Mouse (Mus musculus): ENCODE results near the gene Zdhhc18. TPM values are rescaled to one million over a fixed set of nuclear protein-coding genes. Genes with fewer than 3 reads are reported as not detected.

The Zdhhc18 gene
- polyA plus RNA-seq, 1 experiment from 2014 or later, result 3.1 TPM

GRCm38 (mm10) chr4:133600306-133600705 is 49.6 kb downstream of the Zdhhc18 start:
- 17% methylated on average over 9 of the region's 9 CpGs for WGBS
- Histone ChIP-seq H3K4me2 (peak overlapping the region; percentile 95), H3K9ac (ENCODE audit: low read depth, low read length) (peak overlapping the region; percentile 48; the same call in 1 of the 2 replicates), H3K27ac (ENCODE audit: low read depth, low read length) (no peak overlapping the region), H3K4me1 (replicated peaks; ENCODE audit: control insufficient read depth, insufficient read depth, low read length) (peaks cover 27% of the 10 kb centered on the region), H3K27me3 (replicated peaks; ENCODE audit: control insufficient read depth, insufficient read depth, low read length) (peaks cover 39% of the 10 kb centered on the region), H3K36me3 (ENCODE audit: control insufficient read depth, insufficient read depth, low read length) (peaks cover 3% of the 10 kb centered on the region; the same call in 1 of the 2 replicates), H3K4me3 (ENCODE audit: low read depth, low read length) (peak overlapping the region; percentile 58), H3K9me3 (ENCODE audit: control insufficient read depth, low read length) (no peaks in the 10 kb centered on the region)
- DNase-seq (ENCODE audit: low spot score) (no peak), ATAC-seq (replicated peaks; ENCODE audit: low FRiP score) (no peak)

DNA sequence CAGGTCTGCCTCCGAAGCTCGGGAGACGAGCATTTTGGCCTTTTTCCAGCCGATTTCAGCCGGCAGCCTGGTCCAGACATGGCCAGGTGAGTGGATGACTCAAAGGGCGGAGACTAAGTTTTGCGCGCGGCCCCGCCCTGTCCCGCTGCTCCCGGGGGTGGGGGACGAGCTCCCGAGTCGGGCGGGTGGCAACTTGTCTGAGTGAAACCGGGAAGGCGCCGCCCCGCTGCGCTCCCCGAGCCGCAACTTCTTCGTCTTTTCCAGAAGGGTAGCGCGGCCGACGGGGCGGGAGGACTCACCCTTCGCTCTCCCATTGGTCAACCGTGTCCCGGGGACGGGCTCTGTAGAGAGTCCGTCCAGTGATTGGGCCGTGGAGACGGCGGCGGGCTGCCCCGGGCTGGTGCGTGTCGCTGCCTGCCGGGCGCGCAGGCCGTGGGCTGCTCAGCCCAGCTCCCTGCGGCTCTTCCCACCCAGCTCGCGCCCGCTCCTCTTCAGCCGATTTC is 50.3 kb downstream of the Zdhhc18 start:
- no peak overlapping the region; the same call in 1 of the 2 replicates for H3K27ac ChIP-seq (ENCODE audit: low read depth, low read length)
- peak; percentile 82 for DNase-seq (ENCODE audit: low spot score)
- peaks cover 39% of the 10 kb centered on the region for H3K27me3 ChIP-seq (replicated peaks; ENCODE audit: control insufficient read depth, insufficient read depth, low read length)
- under 1% methylated on average over 50 of the region's 50 CpGs for WGBS
- H3K4me1 ChIP-seq (replicated peaks; ENCODE audit: control insufficient read depth, insufficient read depth, low read length), result peaks cover 27% of the 10 kb centered on the region
- peak overlapping the region; percentile 58 for H3K4me3 ChIP-seq (ENCODE audit: low read depth, low read length)
- no peaks in the 10 kb centered on the region for H3K9me3 ChIP-seq (ENCODE audit: control insufficient read depth, low read length)
- peak overlapping the region; percentile 95 for H3K4me2 ChIP-seq
- H3K36me3 ChIP-seq (ENCODE audit: control insufficient read depth, insufficient read depth, low read length), result peaks cover 3% of the 10 kb centered on the region; the same call in 1 of the 2 replicates
- peak; percentile 94 for ATAC-seq (replicated peaks; ENCODE audit: low FRiP score)
- peak overlapping the region; percentile 48 for H3K9ac ChIP-seq (ENCODE audit: low read depth, low read length)

DNA sequence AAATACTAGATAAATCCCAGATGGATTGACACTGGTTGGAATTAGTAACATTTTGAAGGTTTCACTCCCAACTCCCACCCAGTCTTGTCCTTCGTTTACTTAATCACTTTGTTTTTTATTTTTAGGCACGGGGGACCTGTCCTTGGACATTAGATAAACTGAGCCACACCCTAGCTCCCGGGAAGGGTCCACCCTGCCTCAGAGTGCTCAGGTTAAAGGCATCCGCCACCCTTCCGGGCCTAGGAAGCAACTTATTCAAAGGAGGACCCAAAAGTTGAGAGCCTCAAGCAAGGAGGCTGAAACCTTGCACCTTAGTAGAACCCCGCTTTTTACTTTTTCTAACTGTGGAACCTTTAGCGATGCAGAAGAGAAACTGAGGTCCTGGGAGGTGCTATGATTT is 50.8 kb downstream of the Zdhhc18 start:
- Histone ChIP-seq H3K9ac (ENCODE audit: low read depth, low read length) (peak overlapping the region; percentile 48), H3K4me2 (peak overlapping the region; percentile 95), H3K27ac (ENCODE audit: low read depth, low read length) (no peak overlapping the region; the same call in 1 of the 2 replicates), H3K4me3 (ENCODE audit: low read depth, low read length) (peak overlapping the region; percentile 58), H3K4me1 (replicated peaks; ENCODE audit: control insufficient read depth, insufficient read depth, low read length) (peaks cover 27% of the 10 kb centered on the region), H3K9me3 (ENCODE audit: control insufficient read depth, low read length) (no peaks in the 10 kb centered on the region), H3K36me3 (ENCODE audit: control insufficient read depth, insufficient read depth, low read length) (peaks cover 2% of the 10 kb centered on the region; the same call in 1 of the 2 replicates), H3K27me3 (replicated peaks; ENCODE audit: control insufficient read depth, insufficient read depth, low read length) (peaks cover 39% of the 10 kb centered on the region)
- no peak for DNase-seq (ENCODE audit: low spot score)
- no peak for ATAC-seq (replicated peaks; ENCODE audit: low FRiP score)
- WGBS, result 14% methylated on average over 7 of the region's 7 CpGs

DNA sequence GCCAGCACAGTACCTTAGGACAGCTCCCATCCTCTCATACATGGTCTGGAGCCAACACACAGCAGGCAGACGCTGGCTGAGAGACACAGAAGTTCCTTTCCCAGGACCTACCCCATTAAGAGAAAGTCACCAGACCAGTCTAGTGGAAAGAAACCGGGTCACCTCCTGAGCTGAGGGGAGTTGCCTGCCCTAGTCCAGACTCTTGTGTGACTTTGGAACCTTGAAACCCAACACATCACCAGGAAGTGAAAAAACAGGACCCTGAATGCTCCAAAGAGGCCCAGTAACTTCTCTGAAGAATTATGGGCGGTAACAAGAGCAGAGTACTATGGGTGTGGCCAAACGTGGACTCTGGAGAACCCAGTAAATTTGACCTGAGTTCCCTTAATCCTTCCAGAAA is 51.3 kb downstream of the Zdhhc18 start:
- DNase-seq (ENCODE audit: low spot score) (no peak), ATAC-seq (replicated peaks; ENCODE audit: low FRiP score) (no peak)
- Histone ChIP-seq H3K9me3 (ENCODE audit: control insufficient read depth, low read length) (no peaks in the 10 kb centered on the region), H3K27ac (ENCODE audit: low read depth, low read length) (no peak overlapping the region), H3K9ac (ENCODE audit: low read depth, low read length) (no peak overlapping the region), H3K27me3 (replicated peaks; ENCODE audit: control insufficient read depth, insufficient read depth, low read length) (peaks cover 39% of the 10 kb centered on the region), H3K4me1 (replicated peaks; ENCODE audit: control insufficient read depth, insufficient read depth, low read length) (peaks cover 27% of the 10 kb centered on the region), H3K36me3 (ENCODE audit: control insufficient read depth, insufficient read depth, low read length) (no peaks in the 10 kb centered on the region), H3K4me2 (peak overlapping the region; percentile 95), H3K4me3 (ENCODE audit: low read depth, low read length) (peak overlapping the region; percentile 58; the same call in 1 of the 2 replicates)
- 36% methylated on average over 4 of the region's 4 CpGs for WGBS

DNA sequence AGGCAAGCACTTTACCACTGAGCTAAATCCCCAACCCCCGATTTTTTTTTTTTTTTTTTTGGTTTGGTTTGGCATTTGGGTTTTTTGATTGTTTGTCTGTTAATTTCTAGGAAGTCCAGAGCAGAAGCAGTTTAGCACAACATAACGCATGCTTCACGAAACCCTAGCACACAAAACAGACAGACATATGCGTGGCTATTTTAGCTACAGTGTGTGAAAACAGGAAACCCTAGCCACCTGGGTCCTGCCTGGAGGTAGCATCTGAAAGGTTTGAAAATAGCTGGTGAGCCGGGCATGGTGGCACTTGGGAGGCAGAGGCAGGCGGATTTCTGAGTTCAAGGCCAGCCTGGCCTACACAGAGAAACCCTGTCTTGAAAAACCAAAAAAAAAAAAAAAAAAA is 53.9 kb downstream of the Zdhhc18 start:
- no peak for ATAC-seq (replicated peaks; ENCODE audit: low FRiP score)
- peaks cover 19% of the 10 kb centered on the region for H3K4me1 ChIP-seq (replicated peaks; ENCODE audit: control insufficient read depth, insufficient read depth, low read length)
- WGBS, result 73% methylated on average over 6 of the region's 6 CpGs

DNA sequence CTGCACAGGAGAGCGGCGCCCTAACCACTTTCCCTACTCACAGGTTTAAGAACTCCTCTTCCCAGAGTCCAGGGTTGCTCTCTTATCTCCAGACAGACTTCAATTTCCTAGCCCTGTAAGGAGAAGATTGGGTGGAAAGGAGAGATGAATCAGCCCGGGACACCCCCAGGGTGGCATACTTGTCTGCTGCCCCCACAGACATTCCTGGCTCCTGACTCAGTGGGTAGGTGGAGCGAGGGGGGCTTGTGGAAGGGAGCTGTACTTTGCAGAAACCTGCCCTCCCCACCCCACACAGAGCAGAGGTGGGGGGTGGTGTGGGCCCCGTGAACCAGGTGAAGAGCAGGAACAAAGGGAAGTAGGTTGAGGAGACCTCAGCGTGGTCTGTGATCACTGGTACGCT is 54.4 kb downstream of the Zdhhc18 start:
- WGBS, result 48% methylated on average over 7 of the region's 7 CpGs
- Histone ChIP-seq H3K9ac (ENCODE audit: low read depth, low read length) (no peak overlapping the region), H3K27ac (ENCODE audit: low read depth, low read length) (no peak overlapping the region)

More for the DNA sequence above, 53.9 kb downstream of the Zdhhc18 start:
- Histone ChIP-seq H3K9me3 (ENCODE audit: control insufficient read depth, low read length) (no peaks in the 10 kb centered on the region), H3K4me2 (no peak overlapping the region), H3K9ac (ENCODE audit: low read depth, low read length) (no peak overlapping the region), H3K36me3 (ENCODE audit: control insufficient read depth, insufficient read depth, low read length) (no peaks in the 10 kb centered on the region; the same call in 1 of the 2 replicates), H3K27me3 (replicated peaks; ENCODE audit: control insufficient read depth, insufficient read depth, low read length) (peaks cover 24% of the 10 kb centered on the region), H3K27ac (ENCODE audit: low read depth, low read length) (no peak overlapping the region), H3K4me3 (ENCODE audit: low read depth, low read length) (no peak overlapping the region)
- no peak for DNase-seq (ENCODE audit: low spot score)

GRCm38 (mm10) chr4:133592570-133592969 is 57.4 kb downstream of the Zdhhc18 start:
- Histone ChIP-seq H3K4me1 (replicated peaks; ENCODE audit: control insufficient read depth, insufficient read depth, low read length) (0 out of 2 replicates have a peak, but pooled peaks cover 2% of the 10 kb centered on the region), H3K27ac (ENCODE audit: low read depth, low read length) (no peak overlapping the region), H3K4me2 (no peak overlapping the region), H3K36me3 (ENCODE audit: control insufficient read depth, insufficient read depth, low read length) (peaks cover 15% of the 10 kb centered on the region; the same call in 1 of the 2 replicates), H3K9ac (ENCODE audit: low read depth, low read length) (no peak overlapping the region), H3K4me3 (ENCODE audit: low read depth, low read length) (no peak overlapping the region), H3K9me3 (ENCODE audit: control insufficient read depth, low read length) (no peaks in the 10 kb centered on the region), H3K27me3 (replicated peaks; ENCODE audit: control insufficient read depth, insufficient read depth, low read length) (no peaks in the 10 kb centered on the region)
- DNase-seq (ENCODE audit: low spot score) (peak; percentile 79), ATAC-seq (replicated peaks; ENCODE audit: low FRiP score) (no peak)
- 30% methylated on average over 7 of the region's 7 CpGs for WGBS

More for the DNA sequence above, 54.4 kb downstream of the Zdhhc18 start:
- H3K4me3 ChIP-seq (ENCODE audit: low read depth, low read length), result no peak overlapping the region
- no peaks in the 10 kb centered on the region for H3K9me3 ChIP-seq (ENCODE audit: control insufficient read depth, low read length)
- H3K4me1 ChIP-seq (replicated peaks; ENCODE audit: control insufficient read depth, insufficient read depth, low read length), result peaks cover 19% of the 10 kb centered on the region
- H3K4me2 ChIP-seq, result no peak overlapping the region
- ATAC-seq (replicated peaks; ENCODE audit: low FRiP score), result no peak
- DNase-seq (ENCODE audit: low spot score), result no peak
- peaks cover 23% of the 10 kb centered on the region for H3K27me3 ChIP-seq (replicated peaks; ENCODE audit: control insufficient read depth, insufficient read depth, low read length)
- H3K36me3 ChIP-seq (ENCODE audit: control insufficient read depth, insufficient read depth, low read length), result no peaks in the 10 kb centered on the region; the same call in 1 of the 2 replicates

DNA sequence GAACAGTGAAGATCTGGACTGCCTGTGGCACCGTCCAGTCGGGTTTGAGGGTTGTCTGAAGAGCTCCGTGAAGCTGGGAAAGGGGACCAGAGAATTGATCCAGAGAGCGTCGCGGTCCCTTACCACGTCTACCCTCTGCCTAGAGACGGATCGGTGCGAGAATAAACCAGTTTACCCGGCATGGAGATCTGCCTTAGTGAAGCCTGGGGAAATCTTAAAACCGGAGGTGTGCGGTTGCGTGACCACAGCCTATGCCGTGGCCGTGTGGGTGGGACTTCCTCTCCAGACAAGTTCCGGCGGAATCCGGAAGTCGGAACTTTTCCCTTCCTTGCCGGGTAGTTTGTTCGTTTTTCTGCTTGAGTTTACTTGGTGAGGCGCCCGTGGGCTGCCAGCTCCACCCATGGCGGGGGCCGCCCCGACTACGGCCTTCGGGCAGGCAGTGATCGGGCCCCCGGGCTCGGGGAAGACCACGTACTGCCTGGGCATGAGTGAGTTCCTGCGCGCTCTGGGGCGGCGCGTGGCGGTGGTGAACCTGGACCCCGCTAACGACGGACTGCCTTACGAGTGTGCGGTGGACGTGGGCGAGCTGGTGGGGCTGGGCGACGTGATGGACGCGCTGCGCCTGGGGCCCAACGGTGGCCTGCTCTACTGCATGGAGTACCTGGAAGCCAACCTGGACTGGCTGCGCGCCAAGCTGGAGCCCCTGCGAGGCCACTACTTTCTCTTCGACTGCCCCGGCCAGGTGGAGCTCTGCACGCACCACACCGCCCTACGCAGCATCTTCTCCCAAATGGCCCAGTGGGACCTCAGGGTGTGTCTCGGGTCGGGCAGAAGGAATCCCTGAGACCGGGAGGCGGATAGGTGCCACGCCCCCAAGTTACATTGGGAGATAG is 65.6 kb downstream of the Zdhhc18 start, which contains the start of gene Gpn2:
Gene Gpn2 (plus strand): TSS at position 304 of the 893 bp plus-strand sequence.
- H3K36me3 ChIP-seq (ENCODE audit: control insufficient read depth, insufficient read depth, low read length), result peaks cover 26% of the 10 kb centered on the region
- ATAC-seq (replicated peaks; ENCODE audit: low FRiP score), result peak; percentile 89
- H3K4me2 ChIP-seq, result peak within 1 kb of the TSS; percentile 91
- peak; percentile 84 for DNase-seq (ENCODE audit: low spot score)
- H3K27me3 ChIP-seq (replicated peaks; ENCODE audit: control insufficient read depth, insufficient read depth, low read length), result no peaks in the 10 kb centered on the region
- WGBS, result under 1% methylated on average over 65 of the region's 65 CpGs
- H3K9me3 ChIP-seq (ENCODE audit: control insufficient read depth, low read length), result no peaks in the 10 kb centered on the region
- peak within 1 kb of the TSS; percentile 85 for H3K9ac ChIP-seq (ENCODE audit: low read depth, low read length)
- peak within 1 kb of the TSS; percentile 90 for H3K4me3 ChIP-seq (ENCODE audit: low read depth, low read length)
- peaks cover 9% of the 10 kb centered on the region; the same call in 1 of the 2 replicates for H3K4me1 ChIP-seq (replicated peaks; ENCODE audit: control insufficient read depth, insufficient read depth, low read length)
- peak within 1 kb of the TSS; percentile 80 for H3K27ac ChIP-seq (ENCODE audit: low read depth, low read length)

All from liver, embryonic 11.5 days (tissue).